Mouse (Mus musculus): ENCODE data around the gene Vgll1.

DNA sequence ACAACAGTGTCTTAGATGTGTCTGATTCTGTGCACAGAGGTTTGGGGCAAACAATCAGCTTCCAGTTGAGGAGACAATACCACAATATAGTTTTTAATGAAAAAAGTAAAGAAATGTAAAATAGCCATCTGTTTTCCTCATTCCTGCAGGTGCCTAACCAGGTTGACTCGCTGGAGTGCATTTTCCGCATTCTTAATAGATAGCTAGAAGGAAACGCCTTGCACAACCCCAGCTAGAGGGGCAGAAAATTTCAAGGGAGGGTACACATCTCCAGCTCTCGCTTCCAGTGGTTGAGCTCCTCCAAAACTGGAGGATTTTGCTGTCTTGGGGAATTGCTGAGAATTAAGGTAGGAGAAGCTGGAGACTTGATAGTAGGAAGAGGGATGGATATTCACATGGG is at the start of gene Vgll1:
- TF ChIP-seq POLR2A (IDR thresholded peaks at IDR 0.05; ENCODE audit: borderline replicate concordance, insufficient read depth, low read length), result no peak
- no peak for TF ChIP-seq CTCF (IDR thresholded peaks at IDR 0.05; ENCODE audit: borderline replicate concordance, insufficient read depth, low read depth, low read length)
